Mouse (Mus musculus): ENCODE measurements around the gene Inafm2. TPM values are rescaled to one million over a fixed set of nuclear protein-coding genes. Genes with fewer than 3 reads are reported as not detected.
A peak's percentile ranks its signal among the peaks of the same experiment; 100 is the strongest.

The Inafm2 gene
- polyA plus RNA-seq, 1 experiment from 2014 or later: 26.0 TPM

DNA sequence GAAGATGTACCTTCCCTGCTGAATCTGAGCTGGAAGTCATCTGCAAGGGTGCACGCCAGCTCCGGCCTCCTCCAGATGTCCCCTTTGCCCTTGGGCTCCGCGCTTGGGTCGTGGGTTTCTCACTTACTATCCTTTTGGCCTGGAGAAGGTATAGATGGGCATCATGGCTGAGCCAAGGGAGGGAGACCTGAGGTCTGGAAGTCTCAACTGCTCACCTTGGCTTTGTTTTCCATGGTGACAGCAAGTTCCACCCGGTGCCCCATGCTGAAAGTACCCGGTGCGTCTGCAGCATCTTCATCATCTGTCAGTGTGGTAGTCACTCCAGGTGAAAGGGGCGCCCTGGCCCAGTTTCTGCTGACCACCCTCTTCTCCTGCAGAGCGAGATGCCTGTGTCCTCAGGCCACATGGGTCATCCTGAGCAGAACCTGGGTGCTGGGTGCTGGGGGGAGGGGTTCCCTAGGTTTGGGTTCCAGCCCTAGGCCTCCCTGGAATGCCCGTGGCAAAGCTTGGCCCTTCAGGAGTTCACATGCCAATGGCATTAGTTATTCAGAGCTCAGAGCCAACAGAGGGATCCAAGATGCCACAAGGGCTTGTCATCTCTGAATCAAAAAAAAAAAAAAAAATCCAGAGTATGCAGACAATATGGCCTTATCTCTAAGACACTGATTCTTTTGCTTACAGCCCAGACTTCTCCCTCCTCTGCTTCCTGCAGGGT is 14.9 kb downstream of the Inafm2 start:
- no peak overlapping the region for H3K4me2 ChIP-seq (ENCODE audit: low read depth, low read length)
- no peaks in the 10 kb centered on the region for H3K9me3 ChIP-seq (replicated peaks; ENCODE audit: control insufficient read depth, low read length)
- H3K4me3 ChIP-seq (replicated peaks; ENCODE audit: low read length): no peak overlapping the region
- no peak overlapping the region for H3K27ac ChIP-seq (ENCODE audit: low read length)
- no peak for ATAC-seq (ENCODE audit: insufficient read depth, low FRiP score)
- 86% methylated on average over 11 of the region's 11 CpGs for WGBS
- H3K36me3 ChIP-seq (ENCODE audit: control insufficient read depth, insufficient read depth, low read length): no peaks in the 10 kb centered on the region
- H3K27me3 ChIP-seq (ENCODE audit: control insufficient read depth, insufficient read depth, low read length): no peaks in the 10 kb centered on the region
- H3K9ac ChIP-seq (ENCODE audit: low read length): no peak overlapping the region; the same call in 1 of the 2 replicates
- H3K4me1 ChIP-seq (ENCODE audit: control insufficient read depth, insufficient read depth, low read length): peaks cover 37% of the 10 kb centered on the region

DNA sequence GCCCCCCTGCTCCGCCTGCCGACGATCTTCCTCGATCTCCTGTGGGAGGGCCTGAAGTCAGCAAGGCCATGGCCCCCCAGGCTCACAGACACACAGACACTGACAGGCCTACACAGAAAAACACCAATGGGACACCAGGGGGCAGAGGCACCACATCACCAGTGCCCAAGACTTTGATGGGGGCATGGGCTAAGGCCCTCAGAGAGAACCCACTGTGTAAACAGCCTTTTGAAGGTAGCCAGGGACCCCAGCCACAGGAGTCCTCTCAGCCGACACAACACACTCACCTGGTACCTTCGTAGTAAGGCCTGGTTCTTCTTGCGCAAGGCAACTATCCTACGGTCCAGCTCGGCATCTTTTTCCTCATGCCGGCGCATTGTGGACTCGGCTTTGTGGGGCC is 15.8 kb downstream of the Inafm2 start:
- Histone ChIP-seq H3K27ac (ENCODE audit: low read length) (peak overlapping the region; percentile 98), H3K9me3 (replicated peaks; ENCODE audit: control insufficient read depth, low read length) (no peaks in the 10 kb centered on the region), H3K27me3 (ENCODE audit: control insufficient read depth, insufficient read depth, low read length) (no peaks in the 10 kb centered on the region), H3K4me2 (ENCODE audit: low read depth, low read length) (peak overlapping the region; percentile 59), H3K36me3 (ENCODE audit: control insufficient read depth, insufficient read depth, low read length) (no peaks in the 10 kb centered on the region), H3K9ac (ENCODE audit: low read length) (peak overlapping the region; percentile 74), H3K4me3 (replicated peaks; ENCODE audit: low read length) (peak overlapping the region; percentile 32), H3K4me1 (ENCODE audit: control insufficient read depth, insufficient read depth, low read length) (peaks cover 40% of the 10 kb centered on the region)
- no peak for ATAC-seq (ENCODE audit: insufficient read depth, low FRiP score)
- 85% methylated on average over 12 of the region's 12 CpGs for WGBS

DNA sequence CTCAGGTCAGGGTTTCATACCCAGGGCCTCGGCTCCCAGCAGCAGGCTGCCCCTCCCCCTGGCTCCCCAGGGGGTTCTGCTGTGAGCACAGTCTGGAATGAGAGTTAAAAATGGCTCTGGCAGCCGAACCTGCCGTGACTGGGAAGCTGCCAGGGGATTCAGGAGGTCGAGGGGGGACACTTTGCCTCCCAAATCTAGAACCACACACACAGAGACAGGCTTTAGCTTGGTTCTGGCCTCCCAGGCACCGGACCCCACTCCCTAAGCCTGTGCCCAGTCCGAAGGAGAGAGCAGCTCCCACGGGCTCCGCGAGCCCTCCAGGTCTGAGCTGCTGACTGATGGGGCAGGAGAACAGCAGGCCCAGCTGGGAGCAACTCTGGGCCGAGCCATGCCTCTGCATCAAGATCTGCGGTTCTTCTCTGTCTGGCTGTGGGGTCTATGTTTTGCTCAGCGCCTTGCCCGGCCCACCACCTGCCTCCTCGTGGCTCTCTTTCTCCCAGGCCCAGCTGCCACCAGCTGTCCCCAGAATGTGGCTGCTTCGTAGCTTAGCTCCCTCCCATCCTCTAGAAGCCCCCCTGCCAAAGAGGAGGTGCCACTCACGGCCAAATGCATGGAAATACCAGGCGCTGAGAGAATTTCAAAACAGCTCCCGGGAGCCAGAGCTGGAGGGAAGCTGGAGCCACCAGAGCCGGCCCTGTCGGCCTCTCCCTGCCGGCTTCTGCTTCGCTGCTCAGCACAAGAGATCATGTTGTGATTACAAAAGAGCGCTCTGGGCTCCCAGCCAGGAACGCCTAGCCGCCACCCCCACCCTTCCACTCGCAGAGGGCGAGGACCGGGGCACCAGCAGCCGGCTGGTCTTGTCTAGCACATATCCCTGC is 16.6 kb downstream of the Inafm2 start, which contains the start of gene Ccdc9b:
TSS of gene Ccdc9b (minus strand) at position 756 of the 878 bp plus-strand sequence.
- peaks cover 43% of the 10 kb centered on the region for H3K4me1 ChIP-seq (ENCODE audit: control insufficient read depth, insufficient read depth, low read length)
- H3K36me3 ChIP-seq (ENCODE audit: control insufficient read depth, insufficient read depth, low read length): no peaks in the 10 kb centered on the region
- 9% methylated on average over 29 of the region's 29 CpGs for WGBS
- peak; percentile 83 for ATAC-seq (ENCODE audit: insufficient read depth, low FRiP score)
- H3K27me3 ChIP-seq (ENCODE audit: control insufficient read depth, insufficient read depth, low read length): no peaks in the 10 kb centered on the region
- peak within 1 kb of the TSS; percentile 59 for H3K4me2 ChIP-seq (ENCODE audit: low read depth, low read length)
- H3K9me3 ChIP-seq (replicated peaks; ENCODE audit: control insufficient read depth, low read length): no peaks in the 10 kb centered on the region
- H3K27ac ChIP-seq (ENCODE audit: low read length): peak within 1 kb of the TSS; percentile 98
- peak within 1 kb of the TSS; percentile 74 for H3K9ac ChIP-seq (ENCODE audit: low read length)
- peak within 1 kb of the TSS; percentile 32 for H3K4me3 ChIP-seq (replicated peaks; ENCODE audit: low read length)

DNA sequence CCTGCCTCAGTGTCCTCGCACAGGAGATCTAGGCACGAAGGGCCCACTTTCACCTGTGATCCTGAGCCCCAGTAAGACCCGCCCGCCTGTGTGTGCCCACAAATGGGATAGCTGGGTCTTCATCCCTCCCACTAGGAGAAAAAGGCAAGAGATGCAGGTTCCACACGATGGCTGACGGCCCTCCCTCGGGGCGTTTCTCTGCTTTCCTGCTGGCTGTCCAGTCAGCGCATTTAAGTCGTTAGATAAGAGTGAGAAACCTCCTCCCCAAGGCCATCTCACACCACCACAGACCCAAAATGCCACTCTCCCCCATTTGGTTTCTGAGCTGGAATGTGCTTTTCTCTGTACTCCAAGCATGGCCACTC is 17.2 kb downstream of the Inafm2 start:
- Histone ChIP-seq H3K4me3 (replicated peaks; ENCODE audit: low read length) (peak overlapping the region; percentile 32), H3K27ac (ENCODE audit: low read length) (peak overlapping the region; percentile 98), H3K27me3 (ENCODE audit: control insufficient read depth, insufficient read depth, low read length) (no peaks in the 10 kb centered on the region), H3K9ac (ENCODE audit: low read length) (peak overlapping the region; percentile 74), H3K36me3 (ENCODE audit: control insufficient read depth, insufficient read depth, low read length) (no peaks in the 10 kb centered on the region), H3K4me2 (ENCODE audit: low read depth, low read length) (peak overlapping the region; percentile 59), H3K9me3 (replicated peaks; ENCODE audit: control insufficient read depth, low read length) (no peaks in the 10 kb centered on the region), H3K4me1 (ENCODE audit: control insufficient read depth, insufficient read depth, low read length) (peaks cover 43% of the 10 kb centered on the region)
- WGBS: 10% methylated on average over 10 of the region's 10 CpGs
- 0 out of 2 replicates have a peak, but pooled peaks have one; percentile 2 for ATAC-seq (ENCODE audit: insufficient read depth, low FRiP score)

DNA sequence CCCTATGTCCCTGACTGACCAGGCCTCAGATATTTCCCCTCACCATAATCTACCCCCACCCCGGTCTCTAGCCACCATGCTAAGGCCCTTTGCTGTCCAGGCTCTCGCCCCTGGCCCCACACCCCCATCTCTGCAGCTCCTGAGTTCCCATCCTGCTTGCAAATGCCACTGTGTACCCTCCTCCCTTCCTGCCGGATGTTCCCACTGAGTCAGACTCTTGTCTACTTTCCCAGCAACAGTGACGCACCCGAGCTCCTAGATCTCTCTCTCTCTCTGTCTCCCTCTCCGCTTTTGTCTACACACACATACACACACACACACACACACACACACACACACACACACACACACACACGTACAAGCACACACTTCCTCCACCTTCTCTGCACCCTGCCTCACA is 17.9 kb downstream of the Inafm2 start:
- peaks cover 41% of the 10 kb centered on the region for H3K4me1 ChIP-seq (ENCODE audit: control insufficient read depth, insufficient read depth, low read length)

DNA sequence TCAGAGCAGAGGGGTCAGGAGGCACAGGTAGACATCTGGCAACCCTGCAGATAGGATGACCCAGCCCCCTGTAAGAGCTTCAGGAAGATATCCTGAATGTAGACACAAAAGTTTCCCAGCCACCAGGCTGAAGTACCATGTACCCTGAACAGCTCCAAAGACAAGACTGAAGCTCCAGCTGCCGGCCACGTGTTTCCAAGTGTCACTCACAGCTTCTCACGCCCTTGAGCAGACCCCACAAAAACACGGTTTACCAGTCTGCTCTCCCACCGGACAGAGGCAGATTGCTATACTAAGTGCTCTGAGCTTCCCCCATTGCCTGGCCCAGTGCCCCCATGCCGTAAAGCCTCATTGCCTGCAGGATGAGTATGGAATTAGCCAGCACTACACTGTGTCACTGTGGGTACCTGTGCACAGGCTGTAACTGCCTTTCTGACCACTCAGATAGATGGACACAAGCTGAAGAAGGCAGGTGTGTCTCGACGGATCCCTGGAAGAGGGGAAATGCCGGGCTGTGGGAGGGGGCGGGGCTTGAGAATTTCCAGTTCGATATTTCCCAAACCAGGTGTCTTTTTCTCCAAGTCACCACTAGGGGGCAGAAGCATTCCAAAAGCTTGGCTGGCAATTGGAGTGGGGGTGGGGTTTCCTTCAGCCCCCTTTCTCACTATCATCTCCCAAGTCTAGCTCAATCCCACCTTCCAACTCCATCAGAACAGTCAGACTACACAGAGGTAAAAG is 18.7 kb downstream of the Inafm2 start:
- no peaks in the 10 kb centered on the region for H3K9me3 ChIP-seq (replicated peaks; ENCODE audit: control insufficient read depth, low read length)
- H3K4me2 ChIP-seq (ENCODE audit: low read depth, low read length): no peak overlapping the region
- no peak overlapping the region for H3K27ac ChIP-seq (ENCODE audit: low read length)
- no peaks in the 10 kb centered on the region for H3K36me3 ChIP-seq (ENCODE audit: control insufficient read depth, insufficient read depth, low read length)
- no peak for ATAC-seq (ENCODE audit: insufficient read depth, low FRiP score)
- H3K27me3 ChIP-seq (ENCODE audit: control insufficient read depth, insufficient read depth, low read length): no peaks in the 10 kb centered on the region
- H3K4me3 ChIP-seq (replicated peaks; ENCODE audit: low read length): no peak overlapping the region
- WGBS: 27% methylated on average over 11 of the region's 11 CpGs
- peaks cover 40% of the 10 kb centered on the region for H3K4me1 ChIP-seq (ENCODE audit: control insufficient read depth, insufficient read depth, low read length)
- H3K9ac ChIP-seq (ENCODE audit: low read length): no peak overlapping the region

More for the DNA sequence above, 17.9 kb downstream of the Inafm2 start:
- ATAC-seq (ENCODE audit: insufficient read depth, low FRiP score): no peak
- WGBS: 57% methylated on average over 7 of the region's 7 CpGs
- Histone ChIP-seq H3K27ac (ENCODE audit: low read length) (peak overlapping the region; percentile 98), H3K36me3 (ENCODE audit: control insufficient read depth, insufficient read depth, low read length) (no peaks in the 10 kb centered on the region), H3K27me3 (ENCODE audit: control insufficient read depth, insufficient read depth, low read length) (no peaks in the 10 kb centered on the region), H3K4me2 (ENCODE audit: low read depth, low read length) (no peak overlapping the region), H3K9ac (ENCODE audit: low read length) (no peak overlapping the region; the same call in 1 of the 2 replicates), H3K9me3 (replicated peaks; ENCODE audit: control insufficient read depth, low read length) (no peaks in the 10 kb centered on the region), H3K4me3 (replicated peaks; ENCODE audit: low read length) (no peak overlapping the region)

DNA sequence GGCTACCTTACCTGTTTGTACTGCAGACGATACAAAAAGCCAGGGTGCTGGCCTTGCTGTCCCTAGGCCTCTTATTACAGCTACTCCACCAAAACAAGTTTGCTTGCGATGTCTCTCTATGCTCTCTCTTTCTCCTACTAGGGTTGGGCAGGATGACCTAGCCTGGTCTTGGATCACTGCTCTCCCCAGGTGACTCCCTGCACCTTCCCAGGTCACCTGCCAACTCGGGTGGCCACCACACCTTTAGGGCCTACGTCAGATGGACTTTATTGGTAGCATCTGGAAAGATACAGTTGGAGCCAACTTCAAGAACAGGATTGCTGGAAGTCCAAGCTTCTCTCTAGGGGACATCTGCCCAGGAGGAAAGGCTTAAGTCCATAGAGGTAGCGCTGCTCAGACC is 19.3 kb downstream of the Inafm2 start:
- no peak for ATAC-seq (ENCODE audit: insufficient read depth, low FRiP score)
- Histone ChIP-seq H3K36me3 (ENCODE audit: control insufficient read depth, insufficient read depth, low read length) (no peaks in the 10 kb centered on the region), H3K27ac (ENCODE audit: low read length) (no peak overlapping the region), H3K4me1 (ENCODE audit: control insufficient read depth, insufficient read depth, low read length) (peaks cover 37% of the 10 kb centered on the region), H3K4me3 (replicated peaks; ENCODE audit: low read length) (no peak overlapping the region), H3K4me2 (ENCODE audit: low read depth, low read length) (no peak overlapping the region), H3K9me3 (replicated peaks; ENCODE audit: control insufficient read depth, low read length) (no peaks in the 10 kb centered on the region), H3K27me3 (ENCODE audit: control insufficient read depth, insufficient read depth, low read length) (no peaks in the 10 kb centered on the region), H3K9ac (ENCODE audit: low read length) (no peak overlapping the region)
- 87% methylated on average over 5 of the region's 5 CpGs for WGBS

DNA sequence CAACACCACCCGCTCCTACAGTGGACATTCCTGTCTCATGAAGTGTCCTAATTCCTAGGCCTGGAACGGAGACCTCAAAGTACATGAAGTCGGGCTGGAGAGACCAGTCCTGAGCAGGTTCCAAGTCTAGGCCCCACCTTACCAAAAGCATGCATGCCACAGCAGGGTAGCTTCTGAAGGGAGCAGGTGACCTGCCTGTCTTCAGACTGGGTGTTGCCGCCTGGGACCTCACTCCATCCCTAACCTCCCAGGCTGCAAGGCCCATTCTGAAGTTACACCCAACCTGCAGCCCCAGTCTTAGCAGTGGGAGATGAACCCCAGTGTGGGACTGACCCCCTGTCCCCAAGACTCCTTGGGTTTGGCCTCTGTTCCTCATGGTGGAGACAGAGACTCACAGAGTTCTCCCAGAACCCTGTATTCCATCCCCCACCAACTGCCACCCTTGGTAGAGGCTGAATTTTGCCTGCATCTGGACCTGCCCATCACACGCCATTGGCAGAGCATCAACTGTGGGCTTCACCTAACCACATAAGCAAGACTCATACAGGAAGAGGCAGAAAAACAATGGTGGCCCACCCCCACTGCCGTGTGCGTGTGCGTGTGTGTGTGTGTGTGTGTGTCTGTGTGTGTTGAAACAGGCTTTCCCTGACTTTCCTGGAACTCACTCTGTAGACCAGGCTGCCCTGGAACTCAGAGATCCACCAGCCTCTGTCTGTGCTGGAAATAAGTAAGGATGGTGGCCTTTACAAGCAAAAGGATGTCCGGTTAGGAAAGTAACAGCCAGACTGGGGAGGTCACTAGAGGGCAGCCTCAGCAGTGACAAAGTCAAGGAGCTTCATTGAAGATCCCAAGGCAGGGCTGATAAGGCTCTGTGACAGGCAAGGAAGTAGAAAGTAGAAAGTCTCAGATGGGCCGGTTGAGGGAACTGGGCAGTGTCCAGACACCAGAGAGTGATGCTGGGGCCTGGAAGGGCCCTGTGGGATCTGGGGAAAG is 20.8 kb downstream of the Inafm2 start:
- Histone ChIP-seq H3K27ac (ENCODE audit: low read length) (no peak overlapping the region), H3K9ac (ENCODE audit: low read length) (no peak overlapping the region), H3K27me3 (ENCODE audit: control insufficient read depth, insufficient read depth, low read length) (no peaks in the 10 kb centered on the region), H3K36me3 (ENCODE audit: control insufficient read depth, insufficient read depth, low read length) (no peaks in the 10 kb centered on the region), H3K4me2 (ENCODE audit: low read depth, low read length) (no peak overlapping the region), H3K4me3 (replicated peaks; ENCODE audit: low read length) (no peak overlapping the region), H3K4me1 (ENCODE audit: control insufficient read depth, insufficient read depth, low read length) (peaks cover 31% of the 10 kb centered on the region), H3K9me3 (replicated peaks; ENCODE audit: control insufficient read depth, low read length) (no peaks in the 10 kb centered on the region)
- WGBS: 73% methylated on average over 10 of the region's 10 CpGs
- no peak for ATAC-seq (ENCODE audit: insufficient read depth, low FRiP score)

Data from stomach, embryonic 16.5 days (tissue).